Mouse (Mus musculus): ENCODE data around the gene Mmgt1. TPM values are rescaled to one million over a fixed set of nuclear protein-coding genes. Genes with fewer than 3 reads are reported as not detected.

Mmgt1 gene
- total and polyA plus RNA-seq, 3 experiments: 12.1 to 32.6 (median 28.4) TPM

- Histone ChIP-seq H3K4me3 (no peak overlapping the region), H3K36me3 (ENCODE audit: control insufficient read depth, insufficient read depth, low read length) (no peaks in the 10 kb centered on the region), H3K79me2 (replicated peaks; ENCODE audit: control insufficient read depth, insufficient read depth, low read length) (no peaks in the 10 kb centered on the region), H3K27ac (no peak overlapping the region), H3K4me1 (ENCODE audit: control insufficient read depth, insufficient read depth, low read length) (no peaks in the 10 kb centered on the region), H3K27me3 (ENCODE audit: control insufficient read depth, insufficient read depth, low read length) (no peaks in the 10 kb centered on the region), H3K9ac (ENCODE audit: low read depth, low read length) (no peak overlapping the region)
- intact Hi-C loops (cut with DNase I): no loop called here
- WGBS: 73% methylated on average over 2 of the region's 2 CpGs
- DNase-seq: no peak
- no peak for TF ChIP-seq POLR2A (IDR thresholded peaks at IDR 0.05; ENCODE audit: insufficient read depth, low read depth, low read length)
Observed at GRCm38 (mm10) chrX:56578200-56578599, 19.7 kb downstream of the Mmgt1 start.

- peak; percentile 73 for TF ChIP-seq CTCF (IDR thresholded peaks at IDR 0.05)
- no peak for TF ChIP-seq POLR2A (IDR thresholded peaks at IDR 0.05; ENCODE audit: insufficient read depth, low read depth, low read length)
- no peak for TF ChIP-seq EP300 (IDR thresholded peaks at IDR 0.05; ENCODE audit: insufficient read depth, low read depth, low read length)
Observed at GRCm38 (mm10) chrX:56572465-56572864, 25.4 kb downstream of the Mmgt1 start.

GRCm38 (mm10) chrX:56553584-56553983, 44.3 kb downstream of the Mmgt1 start:
- H3K79me2 ChIP-seq (replicated peaks; ENCODE audit: control insufficient read depth, insufficient read depth, low read length): no peaks in the 10 kb centered on the region
- no peak overlapping the region for H3K4me3 ChIP-seq
- intact Hi-C loops (cut with DNase I): no loop called here
- no peaks in the 10 kb centered on the region for H3K4me1 ChIP-seq (ENCODE audit: control insufficient read depth, insufficient read depth, low read length)
- H3K9ac ChIP-seq (ENCODE audit: low read depth, low read length): no peak overlapping the region
- TF ChIP-seq POLR2A (IDR thresholded peaks at IDR 0.05; ENCODE audit: insufficient read depth, low read depth, low read length): no peak
- H3K36me3 ChIP-seq (ENCODE audit: control insufficient read depth, insufficient read depth, low read length): no peaks in the 10 kb centered on the region
- H3K27me3 ChIP-seq (ENCODE audit: control insufficient read depth, insufficient read depth, low read length): no peaks in the 10 kb centered on the region
- DNase-seq: no peak
- H3K27ac ChIP-seq: no peak overlapping the region
- WGBS: 75% methylated on average over 3 of the region's 3 CpGs

More at GRCm38 (mm10) chrX:56572465-56572864, 25.4 kb downstream of the Mmgt1 start:
- H3K27me3 ChIP-seq (ENCODE audit: control insufficient read depth, insufficient read depth, low read length): no peaks in the 10 kb centered on the region
- H3K4me1 ChIP-seq (ENCODE audit: control insufficient read depth, insufficient read depth, low read length): no peaks in the 10 kb centered on the region
- H3K9ac ChIP-seq (ENCODE audit: low read depth, low read length): no peak overlapping the region
- 23% methylated on average over 6 of the region's 6 CpGs for WGBS
- H3K79me2 ChIP-seq (replicated peaks; ENCODE audit: control insufficient read depth, insufficient read depth, low read length): no peaks in the 10 kb centered on the region
- H3K36me3 ChIP-seq (ENCODE audit: control insufficient read depth, insufficient read depth, low read length): no peaks in the 10 kb centered on the region
- H3K27ac ChIP-seq: no peak overlapping the region
- intact Hi-C loops (cut with DNase I): no loop called here
- H3K4me3 ChIP-seq: no peak overlapping the region
- DNase-seq: peak; percentile 3 to 26

GRCm38 (mm10) chrX:56549506-56549905, 48.4 kb downstream of the Mmgt1 start, which contains the start of gene Gm648:
Gm648 (minus strand) TSS chrX:56549606.
- Histone ChIP-seq H3K27ac (no peak within 1 kb of the TSS), H3K36me3 (ENCODE audit: control insufficient read depth, insufficient read depth, low read length) (no peaks in the 10 kb centered on the region), H3K27me3 (ENCODE audit: control insufficient read depth, insufficient read depth, low read length) (no peaks in the 10 kb centered on the region), H3K9ac (ENCODE audit: low read depth, low read length) (no peak within 1 kb of the TSS), H3K79me2 (replicated peaks; ENCODE audit: control insufficient read depth, insufficient read depth, low read length) (no peaks in the 10 kb centered on the region), H3K4me1 (ENCODE audit: control insufficient read depth, insufficient read depth, low read length) (no peaks in the 10 kb centered on the region), H3K4me3 (no peak within 1 kb of the TSS)
- 76% methylated on average over 7 of the region's 7 CpGs for WGBS
- DNase-seq: no peak
- TF ChIP-seq CTCF (IDR thresholded peaks at IDR 0.05) (no peak), EP300 (IDR thresholded peaks at IDR 0.05; ENCODE audit: insufficient read depth, low read depth, low read length) (no peak), POLR2A (IDR thresholded peaks at IDR 0.05; ENCODE audit: insufficient read depth, low read depth, low read length) (no peak)
- intact Hi-C loops (cut with DNase I): no loop called here

GRCm38 (mm10) chrX:56537162-56537561, 60.7 kb downstream of the Mmgt1 start:
- TF ChIP-seq CTCF (IDR thresholded peaks at IDR 0.05) (peak; percentile 37), POLR2A (IDR thresholded peaks at IDR 0.05; ENCODE audit: insufficient read depth, low read depth, low read length) (no peak)
- H3K4me3 ChIP-seq: no peak overlapping the region
- no peaks in the 10 kb centered on the region for H3K4me1 ChIP-seq (ENCODE audit: control insufficient read depth, insufficient read depth, low read length)
- H3K27ac ChIP-seq: no peak overlapping the region
- intact Hi-C loops (cut with DNase I): no loop called here
- WGBS: 51% methylated on average over 4 of the region's 4 CpGs
- H3K27me3 ChIP-seq (ENCODE audit: control insufficient read depth, insufficient read depth, low read length): no peaks in the 10 kb centered on the region
- H3K9ac ChIP-seq (ENCODE audit: low read depth, low read length): no peak overlapping the region
- H3K79me2 ChIP-seq (replicated peaks; ENCODE audit: control insufficient read depth, insufficient read depth, low read length): no peaks in the 10 kb centered on the region
- no peak for DNase-seq
- no peaks in the 10 kb centered on the region for H3K36me3 ChIP-seq (ENCODE audit: control insufficient read depth, insufficient read depth, low read length)

Small RNAs within 50 kb of the gene (microRNA-seq; reads per million reads assigned to microRNA genes)
- gene Mir5116: 2.2 to 5.8 reads per million in 2 experiments

Other genes starting within 250 kb of the Mmgt1 start
- under 1 TPM in 1 of 2 experiments, not detected in 1; 0.18 TPM for gene Smim10l2a, start 223.5 kb downstream of the Mmgt1 start, total RNA-seq (2021)
- 0.20 and 0.35 TPM in 2 replicates for gene Smim10l2a, start 223.5 kb downstream of the Mmgt1 start, polyA plus RNA-seq (2012; rRNA removed)
- under 1 TPM in 1 of 2 experiments, not detected in 1; 0.86 TPM for gene Gm2174, start 150.1 kb downstream of the Mmgt1 start, total RNA-seq (2021)
- 2.9 and 3.9 TPM in 2 replicates for gene Gm2174, start 150.1 kb downstream of the Mmgt1 start, polyA plus RNA-seq (2012; rRNA removed)
- gene Ints6l, start 143.2 kb downstream of the Mmgt1 start, total RNA-seq (2021): 1 to 10 TPM; 4.8 to 4.9 TPM
- 10.9 and 20.8 TPM in 2 replicates for gene Ints6l, start 143.2 kb downstream of the Mmgt1 start, polyA plus RNA-seq (2012; rRNA removed)
- gene Gm10477, start 73.3 kb downstream of the Mmgt1 start, total RNA-seq (2021): not detected
- gene Gm10477, start 73.3 kb downstream of the Mmgt1 start, polyA plus RNA-seq (2012; rRNA removed): not detected in 2 replicates
- not detected for gene Gm648, start 48.5 kb downstream of the Mmgt1 start, total RNA-seq (2021)
- gene Gm648, start 48.5 kb downstream of the Mmgt1 start, polyA plus RNA-seq (2012; rRNA removed): not detected in 2 replicates
- 10 to 100 TPM; 22.2 to 22.4 TPM for gene Slc9a6, start 11.7 kb upstream of the Mmgt1 start, total RNA-seq (2021)
- 12.6 and 15.8 TPM in 2 replicates for gene Slc9a6, start 11.7 kb upstream of the Mmgt1 start, polyA plus RNA-seq (2012; rRNA removed)
- gene Fhl1, start 133.7 kb upstream of the Mmgt1 start, total RNA-seq (2021): 100 to 1,000 TPM; 111 to 140 TPM
- 123 and 197 TPM in 2 replicates for gene Fhl1, start 133.7 kb upstream of the Mmgt1 start, polyA plus RNA-seq (2012; rRNA removed)
- under 1 TPM; 0.31 to 0.43 TPM for gene Map7d3, start 224.3 kb upstream of the Mmgt1 start, total RNA-seq (2021)
- gene Map7d3, start 224.3 kb upstream of the Mmgt1 start, polyA plus RNA-seq (2012; rRNA removed): 0.04 and 0.12 TPM in 2 replicates